Mouse (Mus musculus): ENCODE results near the gene Ninj2. TPM values are rescaled to one million over a fixed set of nuclear protein-coding genes. Genes with fewer than 3 reads are reported as not detected.

Gene Ninj2
- polyA plus RNA-seq, 1 experiment from 2014 or later: not detected

DNA sequence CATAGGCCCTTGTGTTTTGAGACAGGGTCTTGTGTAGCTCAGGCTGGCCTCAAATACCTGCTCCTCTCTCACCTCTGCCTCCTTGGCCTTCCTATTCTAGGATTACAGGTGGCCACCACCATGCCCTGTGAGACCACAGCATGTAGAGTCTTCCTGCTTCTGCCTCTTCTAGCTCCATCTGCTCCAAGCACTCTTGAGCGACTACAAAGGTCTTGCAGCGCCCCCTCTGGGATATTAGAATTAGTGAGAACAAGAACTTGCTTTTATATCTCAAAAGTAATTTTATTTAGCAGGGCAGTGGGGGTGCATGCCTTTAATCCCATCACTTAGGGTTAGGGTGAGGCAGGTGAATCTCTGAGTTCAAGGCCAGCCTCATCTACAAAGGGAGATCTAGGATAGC, 103.7 kb downstream of the Ninj2 start:
- H3K27me3 ChIP-seq: no peaks in the 10 kb centered on the region
- WGBS: 47% methylated on average over 2 of the region's 2 CpGs
- no peak for ATAC-seq (ENCODE audit: low read depth)
- no peaks in the 10 kb centered on the region for H3K36me3 ChIP-seq
- no peaks in the 10 kb centered on the region for H3K9me3 ChIP-seq
- H3K4me2 ChIP-seq: no peak overlapping the region
- peaks cover 19% of the 10 kb centered on the region for H3K4me1 ChIP-seq (replicated peaks)
- no peak overlapping the region for H3K4me3 ChIP-seq
- no peak overlapping the region for H3K9ac ChIP-seq
- H3K27ac ChIP-seq (replicated peaks): no peak overlapping the region

GRCm38 (mm10) chr6:120197964-120198363, 104.8 kb downstream of the Ninj2 start:
- 32% methylated on average over 9 of the region's 9 CpGs for WGBS
- Histone ChIP-seq H3K4me2 (no peak overlapping the region), H3K9ac (no peak overlapping the region), H3K27me3 (no peaks in the 10 kb centered on the region), H3K4me1 (replicated peaks) (peaks cover 23% of the 10 kb centered on the region), H3K9me3 (no peaks in the 10 kb centered on the region), H3K36me3 (no peaks in the 10 kb centered on the region), H3K4me3 (no peak overlapping the region), H3K27ac (replicated peaks) (no peak overlapping the region)
- ATAC-seq (ENCODE audit: low read depth): no peak

GRCm38 (mm10) chr6:120199638-120200394, 106.7 kb downstream of the Ninj2 start:
- no peak overlapping the region for H3K9ac ChIP-seq
- ATAC-seq (ENCODE audit: low read depth): peak; percentile 38; the same call in 1 of the 2 replicates
- no peak overlapping the region for H3K27ac ChIP-seq (replicated peaks)
- H3K4me3 ChIP-seq: no peak overlapping the region
- H3K9me3 ChIP-seq: no peaks in the 10 kb centered on the region
- 22% methylated on average over 10 of the region's 10 CpGs for WGBS
- H3K4me1 ChIP-seq (replicated peaks): peaks cover 24% of the 10 kb centered on the region
- H3K36me3 ChIP-seq: no peaks in the 10 kb centered on the region
- H3K27me3 ChIP-seq: no peaks in the 10 kb centered on the region
- no peak overlapping the region for H3K4me2 ChIP-seq

GRCm38 (mm10) chr6:120201956-120202355, 108.8 kb downstream of the Ninj2 start:
- Histone ChIP-seq H3K27ac (replicated peaks) (no peak overlapping the region), H3K4me3 (no peak overlapping the region), H3K4me1 (replicated peaks) (peaks cover 24% of the 10 kb centered on the region), H3K4me2 (no peak overlapping the region), H3K9ac (no peak overlapping the region), H3K36me3 (no peaks in the 10 kb centered on the region), H3K9me3 (no peaks in the 10 kb centered on the region), H3K27me3 (no peaks in the 10 kb centered on the region)
- WGBS: 45% methylated on average over 6 of the region's 6 CpGs
- no peak for ATAC-seq (ENCODE audit: low read depth)

- no peaks in the 10 kb centered on the region for H3K36me3 ChIP-seq
- H3K27me3 ChIP-seq: no peaks in the 10 kb centered on the region
- 27% methylated on average over 8 of the region's 8 CpGs for WGBS
- H3K4me3 ChIP-seq: no peak overlapping the region
- no peak overlapping the region for H3K27ac ChIP-seq (replicated peaks)
- no peak overlapping the region for H3K9ac ChIP-seq
- H3K4me2 ChIP-seq: no peak overlapping the region
- H3K9me3 ChIP-seq: no peaks in the 10 kb centered on the region
- peaks cover 24% of the 10 kb centered on the region for H3K4me1 ChIP-seq (replicated peaks)
- ATAC-seq (ENCODE audit: low read depth): peak; percentile 55
These were observed 109.3 kb downstream of the Ninj2 start for GRCm38 (mm10) chr6:120202406-120202805.

- Histone ChIP-seq H3K4me2 (no peak overlapping the region), H3K9ac (no peak overlapping the region), H3K27ac (replicated peaks) (no peak overlapping the region), H3K4me1 (replicated peaks) (peaks cover 15% of the 10 kb centered on the region), H3K9me3 (no peaks in the 10 kb centered on the region), H3K27me3 (no peaks in the 10 kb centered on the region), H3K4me3 (no peak overlapping the region), H3K36me3 (no peaks in the 10 kb centered on the region)
- ATAC-seq (ENCODE audit: low read depth): no peak
- 96% methylated on average over 5 of the region's 5 CpGs for WGBS
These were observed 113.4 kb downstream of the Ninj2 start for GRCm38 (mm10) chr6:120206586-120206985.

GRCm38 (mm10) chr6:120211536-120211935, 118.4 kb downstream of the Ninj2 start:
- 86% methylated on average over 6 of the region's 6 CpGs for WGBS
- Histone ChIP-seq H3K4me3 (no peak overlapping the region), H3K27me3 (no peaks in the 10 kb centered on the region), H3K27ac (replicated peaks) (no peak overlapping the region), H3K9ac (no peak overlapping the region), H3K4me1 (replicated peaks) (no peaks in the 10 kb centered on the region), H3K9me3 (no peaks in the 10 kb centered on the region), H3K36me3 (no peaks in the 10 kb centered on the region), H3K4me2 (no peak overlapping the region)
- no peak for ATAC-seq (ENCODE audit: low read depth)

- WGBS: 94% methylated on average over 1 of the region's 1 CpGs
- Histone ChIP-seq H3K9ac (no peak overlapping the region), H3K27ac (replicated peaks) (no peak overlapping the region), H3K27me3 (no peaks in the 10 kb centered on the region), H3K9me3 (no peaks in the 10 kb centered on the region), H3K4me3 (no peak overlapping the region), H3K36me3 (no peaks in the 10 kb centered on the region), H3K4me1 (replicated peaks) (no peaks in the 10 kb centered on the region), H3K4me2 (no peak overlapping the region)
- no peak for ATAC-seq (ENCODE audit: low read depth)
These were observed 123.6 kb downstream of the Ninj2 start for GRCm38 (mm10) chr6:120216702-120217101.

GRCm38 (mm10) chr6:120219281-120219680, 126.1 kb downstream of the Ninj2 start:
- H3K36me3 ChIP-seq: no peaks in the 10 kb centered on the region
- 87% methylated on average over 2 of the region's 2 CpGs for WGBS
- no peaks in the 10 kb centered on the region for H3K27me3 ChIP-seq
- no peaks in the 10 kb centered on the region for H3K4me1 ChIP-seq (replicated peaks)
- H3K27ac ChIP-seq (replicated peaks): no peak overlapping the region
- H3K9me3 ChIP-seq: no peaks in the 10 kb centered on the region
- no peak overlapping the region for H3K4me3 ChIP-seq
- H3K9ac ChIP-seq: no peak overlapping the region
- no peak overlapping the region for H3K4me2 ChIP-seq
- ATAC-seq (ENCODE audit: low read depth): no peak

DNA sequence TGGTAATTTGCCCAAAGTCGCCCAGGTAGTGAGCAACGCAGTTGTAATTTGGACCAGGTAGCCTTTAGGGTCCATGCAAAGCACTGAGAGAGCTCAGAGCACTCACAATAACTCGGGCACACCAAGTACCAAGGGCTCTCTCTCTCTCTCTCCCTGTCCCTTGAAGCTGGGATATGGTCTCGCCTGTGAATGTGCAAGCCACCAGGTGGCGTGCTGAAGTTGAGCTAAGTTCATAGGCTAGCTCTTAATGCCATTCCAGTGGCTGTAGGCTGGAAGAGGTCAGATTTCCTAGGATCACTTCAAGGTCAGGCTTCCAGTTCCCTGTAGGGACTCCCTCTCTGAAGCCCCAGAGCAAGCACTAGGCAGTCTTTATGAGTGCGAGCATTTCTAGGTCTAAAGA, 129.5 kb downstream of the Ninj2 start:
- Histone ChIP-seq H3K27me3 (no peaks in the 10 kb centered on the region), H3K4me2 (no peak overlapping the region), H3K27ac (replicated peaks) (no peak overlapping the region), H3K9ac (no peak overlapping the region), H3K9me3 (no peaks in the 10 kb centered on the region), H3K4me3 (no peak overlapping the region), H3K36me3 (no peaks in the 10 kb centered on the region), H3K4me1 (replicated peaks) (no peaks in the 10 kb centered on the region)
- ATAC-seq (ENCODE audit: low read depth): no peak
- WGBS: 27% methylated on average over 6 of the region's 6 CpGs

GRCm38 (mm10) chr6:120225355-120225754, 132.2 kb downstream of the Ninj2 start:
- ATAC-seq (ENCODE audit: low read depth): no peak
- Histone ChIP-seq H3K4me2 (no peak overlapping the region), H3K9me3 (no peaks in the 10 kb centered on the region), H3K27ac (replicated peaks) (no peak overlapping the region; the same call in 1 of the 2 replicates), H3K36me3 (no peaks in the 10 kb centered on the region), H3K27me3 (no peaks in the 10 kb centered on the region), H3K4me3 (no peak overlapping the region), H3K9ac (no peak overlapping the region), H3K4me1 (replicated peaks) (peaks cover 1% of the 10 kb centered on the region; the same call in 1 of the 2 replicates)
- WGBS: 69% methylated on average over 6 of the region's 6 CpGs

GRCm38 (mm10) chr6:120227068-120227467, 133.9 kb downstream of the Ninj2 start:
- no peak overlapping the region for H3K27ac ChIP-seq (replicated peaks)
- H3K27me3 ChIP-seq: no peaks in the 10 kb centered on the region
- WGBS: 84% methylated on average over 7 of the region's 7 CpGs
- no peaks in the 10 kb centered on the region for H3K36me3 ChIP-seq
- no peaks in the 10 kb centered on the region for H3K9me3 ChIP-seq
- ATAC-seq (ENCODE audit: low read depth): no peak
- no peak overlapping the region for H3K4me2 ChIP-seq
- H3K4me1 ChIP-seq (replicated peaks): peaks cover 5% of the 10 kb centered on the region; the same call in 1 of the 2 replicates
- no peak overlapping the region for H3K4me3 ChIP-seq
- no peak overlapping the region for H3K9ac ChIP-seq

DNA sequence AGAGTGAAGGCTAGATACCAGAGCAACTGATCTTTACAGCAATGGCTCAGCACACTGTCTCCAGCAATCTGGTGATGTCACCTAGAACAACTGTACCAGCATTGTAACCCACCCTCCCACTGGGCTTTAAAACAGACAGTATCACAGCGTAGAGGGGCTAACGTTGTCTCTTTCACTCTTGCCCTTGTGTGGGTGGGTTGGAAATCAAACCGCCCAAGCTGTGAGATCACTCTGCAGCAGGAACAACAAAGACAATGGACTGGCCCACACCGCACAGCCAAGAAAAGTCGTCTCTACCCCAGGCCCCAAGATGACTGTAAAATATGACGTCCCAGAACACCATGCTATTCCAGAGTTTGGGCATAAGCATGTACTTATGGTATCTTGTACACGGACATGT, 136.7 kb downstream of the Ninj2 start:
- H3K9ac ChIP-seq: no peak overlapping the region
- no peaks in the 10 kb centered on the region for H3K9me3 ChIP-seq
- H3K27me3 ChIP-seq: no peaks in the 10 kb centered on the region
- H3K4me2 ChIP-seq: no peak overlapping the region
- H3K36me3 ChIP-seq: no peaks in the 10 kb centered on the region
- no peak for ATAC-seq (ENCODE audit: low read depth)
- WGBS: 65% methylated on average over 7 of the region's 7 CpGs
- H3K27ac ChIP-seq (replicated peaks): no peak overlapping the region
- H3K4me1 ChIP-seq (replicated peaks): peaks cover 5% of the 10 kb centered on the region; the same call in 1 of the 2 replicates
- no peak overlapping the region for H3K4me3 ChIP-seq
